Mouse (Mus musculus) frontal cortex, postnatal 14 days (tissue): ENCODE data around the gene Nr5a1.

Source experiments
- DNase-seq, 2 experiments: peaks; one replicate each; pipeline ENCODE4 v3.0.0; 2022; ENCODE audit warnings: low spot score in 2 of 2

Nr5a1 gene

GRCm38 (mm10) chr2:38652098-38652497 is 62.2 kb downstream of the Nr5a1 start:
- no peak for DNase-seq

GRCm38 (mm10) chr2:38650340-38650739 is 64.0 kb downstream of the Nr5a1 start:
- no peak for DNase-seq

GRCm38 (mm10) chr2:38647661-38648060 is 66.7 kb downstream of the Nr5a1 start:
- no peak for DNase-seq

GRCm38 (mm10) chr2:38647201-38647606 is 67.1 kb downstream of the Nr5a1 start:
- peak; percentile 33 to 37 for DNase-seq

- DNase-seq = peak; percentile 54 to 64
These were observed 68.4 kb downstream of the Nr5a1 start for GRCm38 (mm10) chr2:38645936-38646335.

- peak; percentile 73 to 82 for DNase-seq
These were observed 70.5 kb downstream of the Nr5a1 start, which contains the start of gene Psmb7 for GRCm38 (mm10) chr2:38643625-38644427. Psmb7 (minus strand) TSS chr2:38644087.
